In genomic region chr2:72079110-72079509, GRCm38 (mm10) we compare ENCODE assay signal across 27 mouse cellular contexts.
DNase-seq lines count a peak whose midpoint lies in the region; ATAC-seq and TF ChIP-seq lines count a peak whose summit lies in the region.
"Had no signal": no experiment of that assay in that cellular context is flagged by ENCODE, and none has a peak within 500 bp of the region (broad histone marks: within the 10 kb centered on the region; RNA-seq: fewer than 3 reads in every experiment).

No protein-coding gene starts in this region.

- ATAC-seq in megakaryocyte progenitor cell, adult 5-6 weeks (replicated peaks; ENCODE audit: poor library complexity) = peak; percentile 54
- ATAC-seq: forebrain, postnatal 0 days; intestine, postnatal 0 days had no signal

- intact Hi-C loops in heart, postnatal 14 days (cut with DNase I) = no loop called here

- in situ Hi-C loops in CH12.LX (cut with MboI; ENCODE audit: low pct_ligation_motif_present, low pct_unique_long_range_greater_than_20kb, low sequenced_read_pairs) = no loop called here

- H3K9ac ChIP-seq in CH12.LX (ENCODE audit: insufficient read depth, low read depth) = no peak overlapping the region
- H3K9ac ChIP-seq: embryonic facial prominence, embryonic 13.5 days; forebrain, postnatal 0 days; hindbrain, embryonic 12.5 days; limb, embryonic 15.5 days; liver, embryonic 13.5 days had no signal

- 83% methylated on average over 8 of the region's 8 CpGs for WGBS in embryonic facial prominence, embryonic 10.5 days

- H3K4me1 ChIP-seq in CH12.LX (ENCODE audit: control insufficient read depth in 1 of 2, insufficient read depth in 2 of 2) = peaks cover 13 to 25% of the 10 kb centered on the region in 2 experiments
- H3K4me1 ChIP-seq in embryonic facial prominence, embryonic 10.5 days = peaks cover 4% of the 10 kb centered on the region; the same call in 1 of the 2 replicates
- H3K4me1 ChIP-seq: embryonic facial prominence, embryonic 13.5 days; hindbrain, embryonic 12.5 days; limb, embryonic 10.5 days; limb, embryonic 15.5 days had no signal

- no peak overlapping the region for H3K4me3 ChIP-seq in CH12.LX (replicated peaks in 1 of 3; ENCODE audit: low read depth in 2 of 3, low read length in 2 of 3, poor library complexity in 1 of 3)
- H3K4me3 ChIP-seq in embryonic facial prominence, embryonic 10.5 days = no peak overlapping the region
- H3K4me3 ChIP-seq: embryonic facial prominence, embryonic 13.5 days; hindbrain, embryonic 12.5 days; limb, embryonic 10.5 days; limb, embryonic 15.5 days; liver, embryonic 13.5 days had no signal

- H3K27ac ChIP-seq in CH12.LX (ENCODE audit: insufficient read depth, low read depth) = no peak overlapping the region
- H3K27ac ChIP-seq in embryonic facial prominence, embryonic 10.5 days (replicated peaks) = no peak overlapping the region
- H3K27ac ChIP-seq: embryonic facial prominence, embryonic 13.5 days; hindbrain, embryonic 12.5 days; hindbrain, postnatal 0 days; limb, embryonic 10.5 days; limb, embryonic 15.5 days; liver, embryonic 13.5 days; macrophage had no signal

- no peak for TF ChIP-seq RAD21 in CH12.LX (IDR thresholded peaks at IDR 0.05; ENCODE audit: low read depth, low read length)

- no peaks in the 10 kb centered on the region for H3K9me3 ChIP-seq in CH12.LX (replicated peaks; ENCODE audit: low read length)
- H3K9me3 ChIP-seq in embryonic facial prominence, embryonic 10.5 days = no peaks in the 10 kb centered on the region
- H3K9me3 ChIP-seq: embryonic facial prominence, embryonic 13.5 days; hindbrain, embryonic 12.5 days; limb, embryonic 10.5 days; limb, embryonic 15.5 days; liver, embryonic 13.5 days had no signal

- TF ChIP-seq EP300 in CH12.LX (IDR thresholded peaks at IDR 0.05; ENCODE audit: low read length) = peak; percentile 45; the same call in 1 of the 2 replicates

- no peaks in the 10 kb centered on the region for H3K27me3 ChIP-seq in CH12.LX (replicated peaks)
- no peaks in the 10 kb centered on the region for H3K27me3 ChIP-seq in embryonic facial prominence, embryonic 10.5 days (replicated peaks; ENCODE audit: low read depth, poor library complexity, severe bottlenecking)
- H3K27me3 ChIP-seq: embryonic facial prominence, embryonic 13.5 days; hindbrain, embryonic 12.5 days; limb, embryonic 15.5 days; liver, embryonic 13.5 days had no signal

- DNase-seq in heart, adult 11 months = peak; percentile 61
- no peak for DNase-seq in heart, postnatal 14 days
- peak; percentile 38 for DNase-seq in CH12.LX (ENCODE audit: extremely low read depth)
- DNase-seq in thymus, postnatal 4 days = peak; percentile 43
- no peak for DNase-seq in embryonic facial prominence, embryonic 10.5 days (ENCODE audit: low spot score)
- DNase-seq in cerebellum, postnatal 14 days = no peak
- DNase-seq: adrenal gland, postnatal 25 days; cerebellum, adult 18-20 months; cerebellum, postnatal 25 days; embryo, embryonic 11 days; forebrain, postnatal 0 days; kidney, adult 9 months; kidney, postnatal 10 days; layer of hippocampus, postnatal 36 days; liver, embryonic 13.5 days; lung, adult 18-20 months; midbrain, embryonic 14.5 days; retina, postnatal 1 day; right cerebral cortex, postnatal 25 days had no signal

- H3K36me3 ChIP-seq in CH12.LX (replicated peaks in 1 of 2; ENCODE audit: control insufficient read depth in 1 of 2, insufficient read depth in 1 of 2, low read length in 1 of 2) = no peaks in the 10 kb centered on the region
- no peaks in the 10 kb centered on the region for H3K36me3 ChIP-seq in embryonic facial prominence, embryonic 10.5 days (replicated peaks)
- H3K36me3 ChIP-seq: embryonic facial prominence, embryonic 13.5 days; hindbrain, embryonic 12.5 days; limb, embryonic 10.5 days; limb, embryonic 15.5 days; liver, embryonic 13.5 days had no signal

- H3K79me2 ChIP-seq in CH12.LX (replicated peaks; ENCODE audit: control insufficient read depth, extremely low read depth, insufficient read depth, poor library complexity, severe bottlenecking) = no peaks in the 10 kb centered on the region

- no peak for TF ChIP-seq POLR2A in CH12.LX (IDR thresholded peaks at IDR 0.05; ENCODE audit: low read depth, low read length)

- dilution Hi-C loops in CH12.LX (cut with MboI; ENCODE audit: extremely low pct_ligation_motif_present, extremely low pct_unique_long_range_greater_than_20kb, low sequenced_read_pairs) = no loop called here

- no peak overlapping the region for H3K4me2 ChIP-seq in CH12.LX (ENCODE audit: insufficient read depth, low read depth, poor library complexity, severe bottlenecking)
- H3K4me2 ChIP-seq: embryonic facial prominence, embryonic 13.5 days; hindbrain, embryonic 12.5 days; limb, embryonic 15.5 days; liver, embryonic 13.5 days had no signal

- no peak for TF ChIP-seq CTCF in CH12.LX (conservative IDR thresholded peaks at IDR 0.05 in 1 of 2, IDR thresholded peaks at IDR 0.05 in 1 of 2; ENCODE audit: low read depth in 2 of 2, low read length in 2 of 2)

TF ChIP-seq in CH12.LX, 34 proteins besides CTCF, POLR2A, EP300 and RAD21:
- TF ChIP-seq CHD2 (IDR thresholded peaks at IDR 0.05; ENCODE audit: low read length) = no peak
- peak; percentile 9; the same call in 1 of the 2 replicates for TF ChIP-seq TCF12 (IDR thresholded peaks at IDR 0.05; ENCODE audit: low read depth, low read length)
- peak; percentile 32; the same call in 1 of the 2 replicates for TF ChIP-seq MEF2A (IDR thresholded peaks at IDR 0.05; ENCODE audit: borderline replicate concordance, low read depth, low read length)
- 0 out of 2 replicates have a peak, but pooled peaks have one; percentile 19 for TF ChIP-seq ETS1 (conservative IDR thresholded peaks at IDR 0.05; ENCODE audit: low read depth, low read length)
- no peak for TF ChIP-seq POLR2AphosphoS2 (IDR thresholded peaks at IDR 0.05; ENCODE audit: low read depth, low read length)
- no peak for TF ChIP-seq GABPA (IDR thresholded peaks at IDR 0.05; ENCODE audit: insufficient replicate concordance, low read depth, low read length)
- peak; percentile 77 for TF ChIP-seq IRF4 (IDR thresholded peaks at IDR 0.05; ENCODE audit: low read depth, low read length)

Comparison
In these comparisons a context has a peak if more than half of its experiments do, and no peak if none do; other contexts are left out.
1. DNase-seq: peak in heart, adult 11 months (single experiment), CH12.LX (single experiment) and thymus, postnatal 4 days (single experiment); none in heart, postnatal 14 days (0 of 2), embryonic facial prominence, embryonic 10.5 days (single experiment) and cerebellum, postnatal 14 days (0 of 2).